In genomic region chr9:108128248-108128647, GRCm38 (mm10) we compare ENCODE assay signal across 16 mouse cellular contexts. TPM values are rescaled to one million over a fixed set of nuclear protein-coding genes. Genes with fewer than 3 reads are reported as not detected.
A peak's percentile ranks its signal among the peaks of the same experiment; 100 is the strongest.
DNase-seq lines count a peak whose midpoint lies in the region; TF ChIP-seq lines count a peak whose summit lies in the region.
"Had no signal": no experiment of that assay in that cellular context is flagged by ENCODE, and none has a peak within 500 bp of the region (broad histone marks: within the 10 kb centered on the region; RNA-seq: fewer than 3 reads in every experiment).

No protein-coding gene starts in this region.

- H3K36me3 ChIP-seq in myocyte (ENCODE audit: control insufficient read depth, insufficient read depth) = no peaks in the 10 kb centered on the region
- H3K36me3 ChIP-seq: heart, embryonic 15.5 days had no signal

- no peaks in the 10 kb centered on the region for H3K27me3 ChIP-seq in myocyte (ENCODE audit: control insufficient read depth, insufficient read depth, insufficient read length)
- H3K27me3 ChIP-seq: forebrain, embryonic 15.5 days; hindbrain, embryonic 13.5 days; neural tube, embryonic 15.5 days had no signal

- H3K4me3 ChIP-seq in bone marrow macrophage, adult 2 months (ENCODE audit: insufficient read depth, low read length) = no peak overlapping the region
- no peak overlapping the region for H3K4me3 ChIP-seq in myocyte
- H3K4me3 ChIP-seq: forebrain, embryonic 15.5 days; heart, embryonic 15.5 days; hindbrain, embryonic 13.5 days; neural tube, embryonic 15.5 days had no signal

- 0 out of 2 replicates have a peak overlapping the region, but pooled peaks have one; percentile 4 for H3K27ac ChIP-seq in bone marrow macrophage, adult 2 months (ENCODE audit: insufficient read depth, low read depth, low read length)
- H3K27ac ChIP-seq: forebrain, embryonic 15.5 days; heart, embryonic 15.5 days; hindbrain, embryonic 13.5 days; neural tube, embryonic 15.5 days; stomach, postnatal 0 days had no signal

- H3K79me2 ChIP-seq in myocyte (ENCODE audit: control insufficient read depth, insufficient read depth) = no peaks in the 10 kb centered on the region

- DNase-seq in cerebellum, adult 11-12 months = peak; percentile 56
- no peak for DNase-seq in cerebellum, adult 9-11 months
- DNase-seq in 3134 (ENCODE audit: extremely low read depth, insufficient read length, low spot score) = peak; percentile 71
- DNase-seq in kidney, adult 11 months = no peak
- DNase-seq in spleen, postnatal 4 days (ENCODE audit: low spot score in 2 of 2) = no peak
- DNase-seq in retina, postnatal 1 day = no peak
- DNase-seq: kidney, postnatal 14 days; layer of hippocampus, postnatal 36 days had no signal

- H3K4me2 ChIP-seq in myocyte (ENCODE audit: low read depth) = peak overlapping the region; percentile 67
- H3K4me2 ChIP-seq: forebrain, embryonic 15.5 days; heart, embryonic 15.5 days; hindbrain, embryonic 13.5 days; liver, embryonic 11.5 days; neural tube, embryonic 15.5 days had no signal

- TF ChIP-seq CTCF in bone marrow macrophage, adult 2 months (IDR thresholded peaks at IDR 0.05; ENCODE audit: low read depth, low read length) = no peak

- peaks cover 45% of the 10 kb centered on the region for H3K4me1 ChIP-seq in bone marrow macrophage, adult 2 months (ENCODE audit: control insufficient read depth, insufficient read depth, low read length)
- H3K4me1 ChIP-seq: forebrain, embryonic 15.5 days; hindbrain, embryonic 13.5 days; neural tube, embryonic 15.5 days had no signal

- H3ac ChIP-seq in myocyte (ENCODE audit: control insufficient read depth, insufficient read length) = no peak overlapping the region

- TF ChIP-seq POLR2A in bone marrow macrophage, adult 2 months (IDR thresholded peaks at IDR 0.05; ENCODE audit: borderline replicate concordance, low read depth, low read length) = no peak
- TF ChIP-seq POLR2A in myocyte (IDR thresholded peaks at IDR 0.05; ENCODE audit: insufficient read length, low read depth) = peak; percentile 43

TF ChIP-seq in myocyte, 11 proteins besides CTCF, POLR2A, EP300 and RAD21:
- TF ChIP-seq USF1 (IDR thresholded peaks at IDR 0.05; ENCODE audit: low read depth) (no peak), MYOG (IDR thresholded peaks at IDR 0.05; ENCODE audit: control insufficient read depth in 1 of 3, insufficient read depth in 1 of 3, insufficient read length in 2 of 3, low read depth in 2 of 3) (peak in 1 of 3 experiments; percentile 11), POLR2AphosphoS2 (IDR thresholded peaks at IDR 0.05; ENCODE audit: insufficient read length, low read depth) (peak; percentile 12)

RNA-seq across cellular contexts. Expression of gene Apeh, which starts 33.8 kb away (rescaled TPM):
- polyA plus RNA-seq in bone marrow macrophage, adult 2 months (2012; ENCODE audit: insufficient read depth, insufficient read length, missing spikeins) = 52.2 and 52.7 TPM in 2 replicates
- polyA plus RNA-seq in myocyte (2012; fragmentation: generic; extraction: Trizol) = 59.0 TPM

RNA-seq across cellular contexts. Expression of gene Rnf123, which starts 45.1 kb away (rescaled TPM):
- polyA plus RNA-seq in bone marrow macrophage, adult 2 months (2012; ENCODE audit: insufficient read depth, insufficient read length, missing spikeins) = 23.5 and 24.9 TPM in 2 replicates
- polyA plus RNA-seq in myocyte (2012; fragmentation: generic; extraction: Trizol) = 33.4 TPM

RNA-seq across cellular contexts. Expression of gene Mst1, which starts 48.0 kb away (rescaled TPM):
- polyA plus RNA-seq in bone marrow macrophage, adult 2 months (2012; ENCODE audit: insufficient read depth, insufficient read length, missing spikeins) = not detected in 2 replicates
- 0.65 TPM for polyA plus RNA-seq in myocyte (2012; fragmentation: generic; extraction: Trizol)
- polyA plus RNA-seq: forebrain, embryonic 15.5 days; heart, embryonic 15.5 days; hindbrain, embryonic 13.5 days; neural tube, embryonic 15.5 days had no signal

Comparison
In these comparisons a context has a peak if more than half of its experiments do, and no peak if none do; other contexts are left out.
1. DNase-seq: peak in cerebellum, adult 11-12 months (single experiment) and 3134 (single experiment); none in cerebellum, adult 9-11 months (single experiment), kidney, adult 11 months (single experiment), spleen, postnatal 4 days (0 of 2) and retina, postnatal 1 day (single experiment).